Mouse (Mus musculus): Measurements from ENCODE around the gene Scyl1. TPM values are rescaled to one million over a fixed set of nuclear protein-coding genes. Genes with fewer than 3 reads are reported as not detected.

Scyl1 gene
- polyA plus RNA-seq, 1 experiment, result 83.1 TPM

- Histone ChIP-seq H3K4me3 (ENCODE audit: insufficient read depth, low read length) (no peak overlapping the region), H3K4me1 (ENCODE audit: control insufficient read depth, insufficient read depth, low read length) (peaks cover 32% of the 10 kb centered on the region), H3K27ac (ENCODE audit: insufficient read depth, low read length) (no peak overlapping the region)
- TF ChIP-seq CTCF (IDR thresholded peaks at IDR 0.05; ENCODE audit: borderline replicate concordance, insufficient read depth, low read length) (no peak), POLR2A (IDR thresholded peaks at IDR 0.05; ENCODE audit: low read depth, low read length) (no peak)
Measured at GRCm38 (mm10) chr19:5746907-5747363, 24.3 kb downstream of the Scyl1 start.

- Histone ChIP-seq H3K4me3 (ENCODE audit: insufficient read depth, low read length) (no peak overlapping the region), H3K4me1 (ENCODE audit: control insufficient read depth, insufficient read depth, low read length) (peaks cover 32% of the 10 kb centered on the region), H3K27ac (ENCODE audit: insufficient read depth, low read length) (no peak overlapping the region)
- no peak for TF ChIP-seq POLR2A (IDR thresholded peaks at IDR 0.05; ENCODE audit: low read depth, low read length)
- TF ChIP-seq CTCF (IDR thresholded peaks at IDR 0.05; ENCODE audit: borderline replicate concordance, insufficient read depth, low read length), result no peak
Measured at GRCm38 (mm10) chr19:5745756-5746710, 25.2 kb downstream of the Scyl1 start.

- H3K27ac ChIP-seq (ENCODE audit: insufficient read depth, low read length), result 0 out of 2 replicates have a peak overlapping the region, but pooled peaks have one; percentile 8
- peak overlapping the region; percentile 78 for H3K4me3 ChIP-seq (ENCODE audit: insufficient read depth, low read length)
- H3K4me1 ChIP-seq (ENCODE audit: control insufficient read depth, insufficient read depth, low read length), result peaks cover 16% of the 10 kb centered on the region
Measured at GRCm38 (mm10) chr19:5743576-5743975, 27.6 kb downstream of the Scyl1 start.

GRCm38 (mm10) chr19:5742241-5742641, 29.0 kb downstream of the Scyl1 start:
- Histone ChIP-seq H3K4me1 (ENCODE audit: control insufficient read depth, insufficient read depth, low read length) (peaks cover 16% of the 10 kb centered on the region), H3K27ac (ENCODE audit: insufficient read depth, low read length) (peak overlapping the region; percentile 84), H3K4me3 (ENCODE audit: insufficient read depth, low read length) (peak overlapping the region; percentile 78)
- TF ChIP-seq POLR2A (IDR thresholded peaks at IDR 0.05; ENCODE audit: low read depth, low read length) (no peak; the same call in 1 of the 2 replicates), CTCF (IDR thresholded peaks at IDR 0.05; ENCODE audit: borderline replicate concordance, insufficient read depth, low read length) (no peak)

More at GRCm38 (mm10) chr19:5743576-5743975, 27.6 kb downstream of the Scyl1 start:
- TF ChIP-seq CTCF (IDR thresholded peaks at IDR 0.05; ENCODE audit: borderline replicate concordance, insufficient read depth, low read length) (no peak), POLR2A (IDR thresholded peaks at IDR 0.05; ENCODE audit: low read depth, low read length) (0 out of 2 replicates have a peak, but pooled peaks have one; percentile 36)

- Histone ChIP-seq H3K27ac (ENCODE audit: insufficient read depth, low read length) (peak overlapping the region; percentile 84), H3K4me3 (ENCODE audit: insufficient read depth, low read length) (peak overlapping the region; percentile 78), H3K4me1 (ENCODE audit: control insufficient read depth, insufficient read depth, low read length) (peaks cover 16% of the 10 kb centered on the region)
- peak; percentile 90 for TF ChIP-seq POLR2A (IDR thresholded peaks at IDR 0.05; ENCODE audit: low read depth, low read length)
- no peak for TF ChIP-seq CTCF (IDR thresholded peaks at IDR 0.05; ENCODE audit: borderline replicate concordance, insufficient read depth, low read length)
Measured at GRCm38 (mm10) chr19:5741641-5742240, 29.5 kb downstream of the Scyl1 start.

GRCm38 (mm10) chr19:5740320-5741317, 30.6 kb downstream of the Scyl1 start, which contains the start of gene Ltbp3:
Ltbp3 (plus strand) TSS chr19:5740904.
- peak within 1 kb of the TSS; percentile 84 for H3K27ac ChIP-seq (ENCODE audit: insufficient read depth, low read length)
- TF ChIP-seq CTCF (IDR thresholded peaks at IDR 0.05; ENCODE audit: borderline replicate concordance, insufficient read depth, low read length), result no peak
- no peak for TF ChIP-seq POLR2A (IDR thresholded peaks at IDR 0.05; ENCODE audit: low read depth, low read length)
- peaks cover 13% of the 10 kb centered on the region for H3K4me1 ChIP-seq (ENCODE audit: control insufficient read depth, insufficient read depth, low read length)
- H3K4me3 ChIP-seq (ENCODE audit: insufficient read depth, low read length), result peak within 1 kb of the TSS; percentile 78

- TF ChIP-seq POLR2A (IDR thresholded peaks at IDR 0.05; ENCODE audit: low read depth, low read length) (no peak), CTCF (IDR thresholded peaks at IDR 0.05; ENCODE audit: borderline replicate concordance, insufficient read depth, low read length) (no peak)
- Histone ChIP-seq H3K27ac (ENCODE audit: insufficient read depth, low read length) (no peak overlapping the region), H3K4me1 (ENCODE audit: control insufficient read depth, insufficient read depth, low read length) (peaks cover 9% of the 10 kb centered on the region), H3K4me3 (ENCODE audit: insufficient read depth, low read length) (no peak overlapping the region)
Measured at GRCm38 (mm10) chr19:5739446-5739845, 31.8 kb downstream of the Scyl1 start.

GRCm38 (mm10) chr19:5734325-5734724, 36.9 kb downstream of the Scyl1 start:
- no peak overlapping the region for H3K27ac ChIP-seq (ENCODE audit: insufficient read depth, low read length)
- TF ChIP-seq CTCF (IDR thresholded peaks at IDR 0.05; ENCODE audit: borderline replicate concordance, insufficient read depth, low read length), result no peak
- no peak overlapping the region for H3K4me3 ChIP-seq (ENCODE audit: insufficient read depth, low read length)
- 0 out of 2 replicates have a peak, but pooled peaks cover 2% of the 10 kb centered on the region for H3K4me1 ChIP-seq (ENCODE audit: control insufficient read depth, insufficient read depth, low read length)
